Mouse (Mus musculus) large intestine, adult 2 months (tissue): ENCODE measurements around the gene Psmc3. TPM values are rescaled to one million over a fixed set of nuclear protein-coding genes. Genes with fewer than 3 reads are reported as not detected.

Experiments
- DNase-seq: peaks from one replicate; pipeline ENCODE4 v3.0.0-alpha.2; 2012; ENCODE audit warnings: low read depth, low spot score
- WGBS: fragments of 180-500 bp; shearing (Covaris S2); methylation state at CpG from one replicate; pipeline ENCODE4 v1.1.7; 2018; 5-methylcytosine and 5-hydroxymethylcytosine counted together
- polyA plus RNA-seq: library from polyadenylated mRNA; depleted of rRNA; stranded (reverse); fragments of >200 nt; gene quantifications from 2 replicates; pipeline ENCODE4 v1.2.3, GENCODE M21; 2012

The Psmc3 gene
- polyA plus RNA-seq, 1 experiment, result 116 TPM

DNA sequence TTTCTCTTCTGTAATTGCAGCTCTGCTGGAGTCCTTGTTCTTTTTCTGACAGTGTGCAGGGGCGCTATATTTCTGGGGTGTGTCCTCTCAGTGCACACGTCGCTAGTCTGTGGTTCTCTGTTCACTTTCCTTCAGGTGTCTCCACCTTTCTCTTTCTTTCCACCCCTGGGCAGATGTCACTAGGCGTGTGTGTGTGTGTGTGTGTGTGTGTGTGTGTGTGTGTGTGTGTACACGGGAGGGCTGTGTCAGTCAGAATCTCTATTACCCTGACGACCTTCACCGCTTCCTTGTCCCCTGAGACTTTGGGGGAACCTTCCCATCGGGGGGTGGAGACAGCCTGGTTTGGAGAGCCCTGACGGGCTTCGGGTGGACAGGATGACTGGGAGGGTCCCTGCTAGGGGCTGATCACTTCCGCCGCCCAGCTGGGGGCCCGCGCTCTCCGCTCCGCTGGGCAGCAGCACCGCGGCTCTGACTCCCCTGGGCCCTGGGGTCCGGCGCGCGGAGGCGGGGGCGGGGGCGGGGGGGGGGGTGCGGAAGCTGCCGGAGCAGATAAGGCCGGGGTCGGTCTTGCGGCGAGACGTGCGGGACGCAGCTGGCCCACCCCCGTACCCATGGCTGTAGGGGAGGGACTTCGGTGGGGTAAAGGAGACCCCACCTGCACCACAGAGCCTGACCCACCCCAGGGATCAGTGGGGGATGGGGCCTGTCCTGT lies 24.7 kb downstream of the Psmc3 start:
- 1% methylated on average over 27 of the region's 36 CpGs for WGBS
- no peak for DNase-seq

DNA sequence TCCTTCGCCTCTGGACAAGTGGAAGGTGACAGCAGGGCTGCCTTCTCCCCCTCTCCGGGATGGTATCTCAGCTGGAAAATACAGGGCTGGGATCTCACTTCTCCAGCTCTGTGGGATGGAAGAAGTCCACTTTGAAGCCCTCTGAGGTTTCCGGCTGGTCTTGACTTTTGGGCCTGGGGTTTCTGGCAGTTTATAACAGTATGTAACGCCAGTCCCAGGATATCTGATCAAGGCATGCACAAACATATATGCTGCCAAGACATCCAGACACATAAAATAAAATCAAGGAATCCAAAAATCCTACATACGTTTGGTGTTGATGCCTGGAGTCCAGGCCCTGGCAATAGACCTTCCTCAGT lies 25.2 kb downstream of the Psmc3 start:
- DNase-seq, result no peak
- 51% methylated on average over 5 of the region's 5 CpGs for WGBS

DNA sequence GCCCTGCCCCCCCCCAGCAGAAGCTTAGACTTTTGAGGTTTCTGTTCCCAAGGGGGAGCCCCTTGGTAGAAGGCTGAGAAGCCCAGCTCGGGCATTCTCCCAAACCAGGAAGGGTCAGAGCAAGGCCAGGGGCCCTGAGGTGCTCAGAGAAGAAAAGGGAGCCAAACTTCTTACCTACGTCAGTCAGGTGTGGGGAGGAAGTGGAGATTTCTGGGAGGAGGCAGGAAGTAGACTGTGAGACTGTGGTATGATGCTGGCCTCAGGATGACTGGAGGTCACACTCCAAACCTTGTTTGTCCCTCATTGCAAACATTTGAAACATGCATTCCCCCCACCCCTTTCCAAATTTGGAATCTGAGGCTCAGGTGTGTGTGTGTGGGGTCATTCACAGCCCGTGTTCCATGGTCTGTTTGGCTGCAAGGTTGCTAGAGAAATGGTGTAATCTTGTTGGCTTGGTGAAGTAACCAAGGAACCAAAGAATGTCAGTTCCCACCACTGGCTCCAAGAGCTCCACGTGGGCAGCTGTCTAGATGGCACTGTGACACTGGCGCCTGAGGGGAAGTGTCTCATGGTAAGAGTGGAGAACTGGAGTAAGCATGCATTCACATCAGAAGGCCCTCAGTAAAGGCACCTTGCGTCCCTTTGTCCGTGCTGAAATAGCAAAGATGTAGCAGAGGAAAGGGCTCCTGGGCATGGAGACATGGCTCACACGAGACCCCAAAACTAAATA lies 27.1 kb downstream of the Psmc3 start:
- WGBS, result 67% methylated on average over 8 of the region's 8 CpGs

GRCm38 (mm10) chr2:91081775-91082695 lies 28.2 kb downstream of the Psmc3 start, which contains the start of gene Spi1:
Gene Spi1, plus strand, starts transcription at chr2:91082390.
- DNase-seq, result no peak
- WGBS, result 72% methylated on average over 13 of the region's 13 CpGs

More for the DNA sequence above, 27.1 kb downstream of the Psmc3 start:
- no peak for DNase-seq

DNA sequence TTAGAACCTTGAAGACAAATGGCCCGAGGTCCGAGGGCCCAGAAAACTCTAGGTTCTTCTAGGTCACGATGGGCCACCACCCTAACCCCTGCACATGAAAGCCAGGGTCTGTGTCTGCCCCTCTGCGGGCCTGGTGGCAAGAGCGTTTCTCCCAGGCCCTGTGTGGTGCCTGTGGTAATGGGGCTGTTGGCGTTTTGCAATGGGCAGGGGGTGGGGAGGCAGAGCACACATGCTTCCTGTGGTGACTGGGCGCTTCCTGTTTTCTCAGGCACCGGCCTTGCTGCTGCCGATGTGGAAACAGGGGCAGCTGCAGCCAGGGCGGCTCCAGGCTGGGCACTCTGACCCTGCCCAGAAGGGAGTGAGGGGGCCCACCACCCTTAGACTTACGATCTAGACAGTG lies 29.0 kb downstream of the Psmc3 start:
- WGBS, result 63% methylated on average over 11 of the region's 11 CpGs
- DNase-seq, result no peak

- 57% methylated on average over 1 of the region's 1 CpGs for WGBS
- DNase-seq, result no peak
Observed at GRCm38 (mm10) chr2:91083366-91083940, 29.6 kb downstream of the Psmc3 start.

GRCm38 (mm10) chr2:91084179-91084820 lies 30.5 kb downstream of the Psmc3 start:
- DNase-seq, result no peak
- WGBS, result 81% methylated on average over 15 of the region's 15 CpGs

DNA sequence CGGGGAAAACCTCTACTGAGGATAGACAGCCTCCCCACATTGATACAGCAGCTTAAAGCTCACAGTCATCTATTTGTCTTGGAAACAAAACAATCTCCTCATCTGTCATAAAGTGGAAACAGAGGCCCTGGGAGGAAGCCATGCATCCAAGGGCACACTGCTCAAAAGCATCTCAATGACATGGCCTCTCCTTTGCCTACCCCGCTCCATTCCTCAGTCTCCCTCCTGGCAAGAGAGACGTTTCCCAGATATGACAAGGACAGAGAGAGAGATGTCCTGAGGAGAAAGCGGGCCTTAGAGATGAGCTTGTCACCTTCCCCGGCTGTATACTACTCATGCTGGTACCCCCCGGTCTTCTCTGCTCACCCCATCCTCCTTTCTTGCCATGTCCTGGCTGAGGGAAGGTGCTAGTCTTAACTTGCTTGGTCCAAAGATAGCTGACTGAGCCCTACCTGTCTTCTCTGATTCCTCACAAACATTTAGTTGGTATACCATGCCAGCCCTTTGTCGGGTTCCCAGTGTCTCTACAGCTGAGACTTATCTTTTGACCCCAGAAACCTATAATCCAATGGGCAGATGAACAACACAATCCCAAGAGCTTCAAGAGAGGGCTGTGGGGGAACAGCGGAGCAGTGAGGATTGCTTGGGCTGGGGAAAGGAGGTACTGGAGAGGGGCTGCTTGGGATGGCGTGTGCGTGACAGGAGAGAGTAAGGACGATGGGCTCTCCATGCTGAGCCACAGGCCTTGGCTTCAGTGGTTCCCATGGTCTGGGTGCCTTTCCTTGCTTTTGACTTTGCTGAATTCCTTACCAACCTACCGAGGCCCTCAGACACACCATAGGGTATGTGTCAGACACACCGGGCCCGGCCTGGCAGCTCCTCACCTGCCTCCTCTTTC lies 31.9 kb downstream of the Psmc3 start:
- WGBS, result 85% methylated on average over 14 of the region's 14 CpGs
- DNase-seq, result no peak

- WGBS, result 77% methylated on average over 9 of the region's 9 CpGs
- no peak for DNase-seq
Observed at GRCm38 (mm10) chr2:91086392-91087237, 32.8 kb downstream of the Psmc3 start.

DNA sequence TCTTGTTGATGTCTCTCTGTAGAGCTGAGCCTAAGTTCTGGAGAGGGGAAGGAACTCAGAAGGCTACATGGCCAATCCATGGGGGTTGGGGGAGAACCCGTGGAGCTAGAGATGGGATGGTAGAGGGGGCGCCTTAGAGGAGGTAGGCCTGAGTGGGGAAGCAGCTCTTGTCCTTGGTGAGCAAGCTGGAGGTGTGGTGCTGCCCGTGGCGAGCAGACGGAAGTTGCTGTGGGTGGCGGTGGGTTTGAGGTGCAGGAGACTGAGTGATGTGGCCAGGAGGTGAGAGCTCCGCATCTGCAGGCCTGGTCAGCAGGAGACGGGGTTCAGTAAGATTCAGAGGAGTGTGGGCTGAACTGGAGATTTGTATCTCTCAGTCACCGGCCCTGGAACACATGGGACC lies 33.6 kb downstream of the Psmc3 start:
- no peak for DNase-seq
- WGBS, result 83% methylated on average over 9 of the region's 9 CpGs

- WGBS, result 74% methylated on average over 9 of the region's 9 CpGs
- DNase-seq, result no peak
Observed at GRCm38 (mm10) chr2:91088987-91089386, 35.2 kb downstream of the Psmc3 start.

DNA sequence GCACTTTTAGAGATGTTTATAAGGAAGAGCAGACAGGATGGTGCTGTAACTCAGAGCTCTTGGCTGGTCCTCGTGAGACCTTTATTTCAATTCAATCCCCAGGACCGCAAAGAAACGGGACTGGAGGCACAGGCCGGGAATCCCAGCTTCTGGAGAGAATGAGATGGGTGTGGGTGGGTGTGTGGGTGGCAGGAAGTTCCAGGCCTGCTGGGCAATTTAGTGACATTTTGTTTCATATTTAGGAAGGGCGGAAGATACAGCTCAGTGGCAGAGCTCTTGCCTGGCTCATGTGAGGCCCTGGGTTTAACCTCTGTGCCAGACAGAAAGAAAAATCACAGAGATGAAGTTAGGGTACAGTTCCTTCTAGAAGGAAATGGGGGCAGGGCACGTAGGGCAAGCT lies 36.4 kb downstream of the Psmc3 start:
- no peak for DNase-seq
- WGBS, result 36% methylated on average over 6 of the region's 6 CpGs

GRCm38 (mm10) chr2:91090827-91091226 lies 37.0 kb downstream of the Psmc3 start:
- DNase-seq, result no peak

DNA sequence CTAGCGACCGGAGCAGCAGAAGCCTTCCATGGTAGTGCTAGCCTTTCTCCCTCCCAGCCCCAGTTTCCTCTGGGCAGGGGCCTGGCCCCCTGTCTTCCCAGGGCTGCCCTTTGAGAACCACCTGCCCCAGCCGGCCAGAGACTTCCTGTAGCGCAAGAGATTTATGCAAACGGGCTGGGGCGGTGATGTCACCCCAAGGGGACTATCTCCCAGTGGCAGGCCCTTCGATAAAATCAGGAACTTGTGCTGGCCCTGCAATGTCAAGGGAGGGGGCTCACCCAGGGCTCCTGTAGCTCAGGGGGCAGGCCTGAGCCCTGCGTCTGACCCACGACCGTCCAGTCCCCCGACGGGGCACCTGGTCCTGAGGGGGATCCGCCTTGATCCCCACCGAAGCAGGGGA lies 42.7 kb downstream of the Psmc3 start:
- DNase-seq, result no peak
- WGBS, result 68% methylated on average over 14 of the region's 14 CpGs

More at GRCm38 (mm10) chr2:91090827-91091226, 37.0 kb downstream of the Psmc3 start:
- 73% methylated on average over 6 of the region's 6 CpGs for WGBS

DNA sequence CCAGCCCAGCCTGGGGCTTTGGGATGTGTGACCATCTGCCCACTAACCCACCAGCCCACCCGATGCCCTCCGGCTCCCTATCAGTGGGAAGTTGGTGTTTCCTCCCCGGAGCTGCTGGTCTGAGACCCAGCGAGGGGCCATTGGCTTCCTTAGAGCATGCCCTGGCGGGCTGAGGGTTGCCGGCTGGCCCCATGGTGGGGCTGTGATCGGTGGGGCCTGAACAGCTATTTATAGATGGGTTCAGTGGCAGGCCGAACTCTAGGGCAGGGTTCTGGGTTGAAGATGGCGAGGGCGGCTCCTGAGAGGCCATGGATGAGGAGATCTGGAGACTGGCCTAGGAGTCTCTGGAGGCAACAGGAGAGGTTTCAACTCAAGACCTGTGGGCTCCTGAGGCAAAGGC lies 43.2 kb downstream of the Psmc3 start:
- WGBS, result 78% methylated on average over 10 of the region's 10 CpGs
- no peak for DNase-seq

DNA sequence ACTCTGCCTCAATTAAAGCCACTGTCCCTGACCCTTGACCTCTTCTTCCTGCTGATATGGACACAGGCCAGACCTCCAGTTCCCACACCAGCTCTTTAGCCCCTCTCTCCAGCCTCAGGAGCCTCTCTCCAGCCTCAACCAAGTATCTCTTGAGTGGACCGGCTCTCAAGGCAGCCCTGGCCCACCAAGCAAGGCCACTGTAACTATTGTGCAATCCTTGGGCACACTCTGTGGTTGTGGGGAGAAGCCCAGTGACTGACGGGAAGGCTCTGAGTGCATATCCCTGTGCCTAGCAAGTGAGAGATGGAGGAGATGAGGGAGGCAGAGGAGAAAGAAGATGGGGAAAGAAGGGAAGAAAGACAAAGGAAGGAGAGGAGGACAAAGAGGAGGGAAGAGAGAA lies 44.3 kb downstream of the Psmc3 start:
- DNase-seq, result no peak
- WGBS, result 73% methylated on average over 2 of the region's 2 CpGs

DNA sequence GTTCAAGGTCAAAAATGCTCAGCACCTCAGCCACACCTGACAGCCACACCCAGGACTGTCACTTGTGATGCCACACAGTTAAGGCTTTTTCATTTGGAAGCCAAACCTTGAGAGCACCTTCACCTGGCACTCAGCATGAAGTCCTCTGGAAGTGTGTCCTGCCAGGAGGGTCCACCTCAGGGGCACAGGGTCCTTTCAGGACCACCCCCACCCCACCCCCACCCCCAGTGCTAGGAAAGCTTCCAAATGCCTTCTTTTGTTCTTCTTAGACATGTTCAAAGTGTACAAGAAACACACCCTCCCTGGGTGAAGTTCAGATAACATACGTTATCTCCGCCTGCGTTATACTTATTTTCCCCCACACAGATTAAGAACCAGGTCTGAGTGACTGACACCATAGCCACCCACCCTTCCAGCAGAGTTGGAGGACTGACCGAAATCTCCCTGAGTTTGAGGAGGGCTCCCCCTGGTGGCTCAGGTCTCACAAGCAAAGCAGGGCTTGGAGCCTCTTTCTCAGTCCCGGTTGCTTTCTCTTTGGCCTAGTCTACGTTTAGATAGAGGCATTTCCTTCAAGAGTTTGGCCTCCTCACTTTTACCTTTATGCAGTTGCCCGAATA lies 47.4 kb downstream of the Psmc3 start:
- WGBS, result 4% methylated on average over 7 of the region's 7 CpGs
- DNase-seq, result peak; percentile 60
